Mouse (Mus musculus) CH12.LX (cell line): ENCODE data around the gene Acss1. TPM values are rescaled to one million over a fixed set of nuclear protein-coding genes. Genes with fewer than 3 reads are reported as not detected.

Experiments used
- DNase-seq: peaks from one replicate; pipeline ENCODE4 v3.0.0-alpha.2; 2013; ENCODE audit errors: extremely low read depth
- H3K27ac ChIP-seq: 2 replicates; pipeline ENCODE4 v1.5.1; 2012; ENCODE audit warnings: low read depth, mild to moderate bottlenecking, control low read depth, moderate library complexity; ENCODE audit not compliant: insufficient read depth
- H3K27me3 ChIP-seq: replicated peaks from 2 replicates; pipeline ENCODE3; 2012; ENCODE audit warnings: inconsistent platforms
- H3K36me3 ChIP-seq, 2 experiments: replicated peaks in 1 of 2; 2 replicates each; pipeline versions ENCODE3 to v1.6.1; 2012; ENCODE audit warnings: inconsistent platforms in 1 of 2, low read length in 1 of 2, mild to moderate bottlenecking in 1 of 2, mixed read lengths in 1 of 2, moderate library complexity in 1 of 2; ENCODE audit not compliant: control insufficient read depth in 1 of 2, insufficient read depth in 1 of 2
- H3K4me1 ChIP-seq, 2 experiments: 2 replicates each; pipeline ENCODE4 v1.6.1; 2012; ENCODE audit warnings: inconsistent platforms in 1 of 2, moderate library complexity in 1 of 2; ENCODE audit not compliant: insufficient read depth in 2 of 2, control insufficient read depth in 1 of 2
- H3K4me2 ChIP-seq: 2 replicates; pipeline ENCODE4 v1.6.1; 2012; ENCODE audit warnings: low read depth, mild to moderate bottlenecking, control low read depth; ENCODE audit not compliant: poor library complexity, insufficient read depth, severe bottlenecking
- H3K4me3 ChIP-seq, 3 experiments: fragments of 150-350 bp in 1 of 3; sonication (generic) in 1 of 3; replicated peaks in 1 of 3; 2 replicates each; pipeline versions ENCODE3 to v1.5.1; 2011 to 2012; ENCODE audit warnings: low read depth in 2 of 3, low read length in 2 of 3, mild to moderate bottlenecking in 2 of 3, moderate library complexity in 2 of 3, control low read depth in 1 of 3, improper control_type of control experiment in 1 of 3, inconsistent platforms in 1 of 3, mixed read lengths in 1 of 3; ENCODE audit not compliant: poor library complexity in 1 of 3
- H3K79me2 ChIP-seq: replicated peaks from 2 replicates; pipeline ENCODE4 v1.6.1; 2012; ENCODE audit warnings: mild to moderate bottlenecking, moderate library complexity; ENCODE audit not compliant: control insufficient read depth, poor library complexity, insufficient read depth, severe bottlenecking; ENCODE audit errors: extremely low read depth
- H3K9ac ChIP-seq: 2 replicates; pipeline ENCODE4 v1.6.1; 2012; ENCODE audit warnings: low read depth, mild to moderate bottlenecking, control low read depth, moderate library complexity; ENCODE audit not compliant: insufficient read depth
- H3K9me3 ChIP-seq: replicated peaks from 2 replicates; pipeline ENCODE3; 2012; ENCODE audit warnings: low read length, inconsistent platforms, mixed read lengths
- BHLHE40 ChIP-seq: IDR thresholded peaks from 2 replicates; pipeline ENCODE4 v1.6.1; 2011; ENCODE audit warnings: mild to moderate bottlenecking, low read depth, low read length, improper control_type of control experiment
- CHD1 ChIP-seq: IDR thresholded peaks from 2 replicates; pipeline ENCODE4 v1.6.1; 2012; ENCODE audit warnings: low read depth, low read length, improper control_type of control experiment, inconsistent platforms
- CTCF ChIP-seq, 2 experiments: IDR thresholded peaks in 1 of 2; conservative IDR thresholded peaks in 1 of 2; 2 replicates each; pipeline ENCODE4 v1.5.1; 2011 to 2012; ENCODE audit warnings: low read depth in 2 of 2, low read length in 2 of 2, improper control_type of control experiment in 1 of 2, inconsistent platforms in 1 of 2, mild to moderate bottlenecking in 1 of 2, moderate library complexity in 1 of 2
- E2F4 ChIP-seq: IDR thresholded peaks from 2 replicates; pipeline ENCODE4 v1.6.1; 2011; ENCODE audit warnings: low read depth, low read length, improper control_type of control experiment; ENCODE audit not compliant: insufficient replicate concordance
- EP300 ChIP-seq: IDR thresholded peaks from 2 replicates; pipeline ENCODE4 v1.6.1; 2011; ENCODE audit warnings: low read length, improper control_type of control experiment
- ETS1 ChIP-seq: conservative IDR thresholded peaks from 2 replicates; pipeline ENCODE4 v1.6.1; 2012; ENCODE audit warnings: low read depth, mild to moderate bottlenecking, inconsistent platforms, low read length, improper control_type of control experiment, moderate library complexity
- GABPA ChIP-seq: IDR thresholded peaks from 2 replicates; pipeline ENCODE4 v1.6.1; 2012; ENCODE audit warnings: low read depth, low read length, improper control_type of control experiment, inconsistent platforms; ENCODE audit not compliant: insufficient replicate concordance
- HCFC1 ChIP-seq: IDR thresholded peaks from 2 replicates; pipeline ENCODE4 v1.6.1; 2012; ENCODE audit warnings: low read depth, mild to moderate bottlenecking, inconsistent platforms, low read length, improper control_type of control experiment
- IRF4 ChIP-seq: IDR thresholded peaks from 2 replicates; pipeline ENCODE4 v1.6.1; 2014; ENCODE audit warnings: low read depth, mild to moderate bottlenecking, inconsistent platforms, low read length, improper control_type of control experiment
- JUND ChIP-seq: conservative IDR thresholded peaks from 2 replicates; pipeline ENCODE4 v1.6.1; 2011; ENCODE audit warnings: low read depth, low read length, improper control_type of control experiment
- KAT2A ChIP-seq: IDR thresholded peaks from 2 replicates; pipeline ENCODE4 v1.6.1; 2012; ENCODE audit warnings: low read length, improper control_type of control experiment, inconsistent platforms; ENCODE audit not compliant: insufficient replicate concordance
- MAZ ChIP-seq: IDR thresholded peaks from 2 replicates; pipeline ENCODE4 v1.6.1; 2012; ENCODE audit warnings: low read depth, mild to moderate bottlenecking, inconsistent platforms, low read length, improper control_type of control experiment, moderate library complexity
- MEF2A ChIP-seq: IDR thresholded peaks from 2 replicates; pipeline ENCODE4 v1.6.1; 2014; ENCODE audit warnings: low read depth, mild to moderate bottlenecking, inconsistent platforms, low read length, improper control_type of control experiment, borderline replicate concordance
- MXI1 ChIP-seq: IDR thresholded peaks from 2 replicates; pipeline ENCODE4 v1.6.1; 2011; ENCODE audit warnings: mild to moderate bottlenecking, low read depth, low read length, improper control_type of control experiment
- NELFE ChIP-seq: IDR thresholded peaks from 2 replicates; pipeline ENCODE4 v1.6.1; 2011; ENCODE audit warnings: low read depth, low read length, improper control_type of control experiment
- NRF1 ChIP-seq: IDR thresholded peaks from 2 replicates; pipeline ENCODE4 v1.6.1; 2014; ENCODE audit warnings: low read depth, mild to moderate bottlenecking, inconsistent platforms, low read length, improper control_type of control experiment, moderate library complexity
- POLR2AphosphoS2 ChIP-seq: IDR thresholded peaks from 2 replicates; pipeline ENCODE4 v1.6.1; 2011; ENCODE audit warnings: low read depth, low read length, improper control_type of control experiment
- RCOR1 ChIP-seq: conservative IDR thresholded peaks from 2 replicates; pipeline ENCODE4 v1.6.1; 2012; ENCODE audit warnings: low read depth, mild to moderate bottlenecking, inconsistent platforms, low read length, improper control_type of control experiment
- SIN3A ChIP-seq: IDR thresholded peaks from 2 replicates; pipeline ENCODE4 v1.6.1; 2012; ENCODE audit warnings: low read length, improper control_type of control experiment, inconsistent platforms
- SMC3 ChIP-seq: IDR thresholded peaks from 2 replicates; pipeline ENCODE4 v1.6.1; 2011; ENCODE audit warnings: low read depth, low read length, improper control_type of control experiment
- TBP ChIP-seq: conservative IDR thresholded peaks from 2 replicates; pipeline ENCODE4 v1.6.1; 2011; ENCODE audit warnings: low read depth, low read length, improper control_type of control experiment
- UBTF ChIP-seq: IDR thresholded peaks from 2 replicates; pipeline ENCODE4 v1.6.1; 2012; ENCODE audit warnings: low read depth, mild to moderate bottlenecking, inconsistent platforms, low read length, improper control_type of control experiment, moderate library complexity
- USF1 ChIP-seq: IDR thresholded peaks from 2 replicates; pipeline ENCODE4 v1.6.1; 2014; ENCODE audit warnings: low read depth, mild to moderate bottlenecking, inconsistent platforms, low read length, improper control_type of control experiment
- USF2 ChIP-seq: conservative IDR thresholded peaks from 2 replicates; pipeline ENCODE4 v1.6.1; 2011; ENCODE audit warnings: low read depth, low read length, improper control_type of control experiment
- ZC3H11A ChIP-seq: IDR thresholded peaks from 2 replicates; pipeline ENCODE4 v1.6.1; 2012; ENCODE audit warnings: low read depth, mild to moderate bottlenecking, inconsistent platforms, low read length, improper control_type of control experiment
- ZKSCAN1 ChIP-seq: IDR thresholded peaks from 2 replicates; pipeline ENCODE4 v1.6.1; 2012; ENCODE audit warnings: low read depth, inconsistent platforms, low read length, improper control_type of control experiment, borderline replicate concordance
- dilution Hi-C: fragments of 300-500 bp; cut with MboI; formaldehyde crosslinking; loops from 2 replicates; pipeline ENCODE4 v1.14.3; 2020; ENCODE audit warnings: low sequenced_read_pairs; ENCODE audit not compliant: extremely low pct_unique_long_range_greater_than_20kb, extremely low pct_ligation_motif_present
- in situ Hi-C: fragments of 300-500 bp; cut with MboI; formaldehyde crosslinking; loops from 3 replicates; pipeline ENCODE4 v1.14.3; 2019; ENCODE audit warnings: low sequenced_read_pairs, low pct_ligation_motif_present, low pct_unique_long_range_greater_than_20kb, mixed read lengths
- polyA plus RNA-seq: library from polyadenylated mRNA; unstranded; fragments of >175 nt; gene quantifications from 2 replicates; pipeline ENCODE4 v1.2.1, GENCODE M21; 2012; ENCODE audit warnings: low read depth; ENCODE audit not compliant: insufficient read length
- total RNA-seq, 2 experiments: library from RNA; depleted of rRNA; stranded (reverse); fragments of 300-350 nt in 1 of 2; fragments of >200 nt in 1 of 2; gene quantifications; 2 replicates each; pipeline ENCODE4 v1.2.3; 2012 to 2014

Gene Acss1
- total and polyA plus RNA-seq, 3 experiments: 0.39 to 1.7 (median 0.76) TPM

GRCm38 (mm10) chr2:150646411-150647121 is 21.7 kb downstream of the Acss1 start:
- dilution Hi-C loops: no loop called here
- no peaks in the 10 kb centered on the region for H3K36me3 ChIP-seq
- DNase-seq: no peak
- H3K9ac ChIP-seq: no peak overlapping the region
- peaks cover 0 to 4% of the 10 kb centered on the region in 2 experiments; a peak in 1 of 4 replicates for H3K4me1 ChIP-seq
- in situ Hi-C loops: no loop called here
- no peaks in the 10 kb centered on the region for H3K79me2 ChIP-seq
- H3K4me2 ChIP-seq: no peak overlapping the region
- H3K4me3 ChIP-seq: no peak overlapping the region
- TF ChIP-seq ETS1: no peak
- no peak for TF ChIP-seq GABPA
- no peak for TF ChIP-seq SIN3A
- no peak for TF ChIP-seq JUND
- TF ChIP-seq ZC3H11A: no peak
- no peak for TF ChIP-seq CTCF (conservative IDR thresholded peaks at IDR 0.05 in 1 of 2, IDR thresholded peaks at IDR 0.05 in 1 of 2; ENCODE audit: low read depth in 2 of 2, low read length in 2 of 2)
- no peak for TF ChIP-seq HCFC1
- no peak for TF ChIP-seq NELFE
- no peak for TF ChIP-seq POLR2AphosphoS2
- no peak for TF ChIP-seq MXI1
- no peak for TF ChIP-seq RCOR1
- TF ChIP-seq ZKSCAN1: no peak
- TF ChIP-seq UBTF: no peak
- TF ChIP-seq KAT2A: no peak
- TF ChIP-seq E2F4: no peak
- TF ChIP-seq IRF4: no peak
- no peak for TF ChIP-seq CHD1
- no peak for TF ChIP-seq BHLHE40
- H3K27ac ChIP-seq: no peak overlapping the region
- H3K9me3 ChIP-seq: no peaks in the 10 kb centered on the region
- no peaks in the 10 kb centered on the region for H3K27me3 ChIP-seq

DNA sequence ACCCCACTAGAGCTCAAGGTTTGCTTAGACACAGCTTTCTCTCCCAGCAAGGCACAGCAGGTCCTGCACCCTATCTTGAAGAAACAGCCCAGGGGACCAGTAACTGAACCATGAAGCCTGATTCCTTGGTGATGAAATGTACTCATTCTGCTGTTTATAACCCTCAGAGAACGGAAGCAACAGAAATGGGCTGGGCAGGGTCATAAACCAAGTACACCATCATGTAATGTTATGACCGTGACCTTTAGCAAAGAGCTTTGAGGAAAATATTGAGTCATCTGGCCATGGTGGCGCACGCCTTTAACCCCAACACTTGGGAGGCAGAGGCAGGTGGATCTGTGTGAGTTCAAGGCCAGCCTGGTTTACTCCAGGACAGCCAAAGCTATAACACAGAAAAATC is 23.1 kb downstream of the Acss1 start:
- dilution Hi-C loops: no loop called here
- Histone ChIP-seq H3K4me2 (no peak overlapping the region), H3K4me3 (no peak overlapping the region), H3K9ac (no peak overlapping the region)
- no peak for DNase-seq
- TF ChIP-seq HCFC1 (no peak), NRF1 (no peak), ZC3H11A (no peak), MAZ (no peak), MEF2A (no peak), RCOR1 (no peak), GABPA (no peak), TBP (no peak), NELFE (no peak), USF1 (no peak), SMC3 (no peak), EP300 (no peak), USF2 (no peak), CTCF (conservative IDR thresholded peaks at IDR 0.05 in 1 of 2, IDR thresholded peaks at IDR 0.05 in 1 of 2; ENCODE audit: low read depth in 2 of 2, low read length in 2 of 2) (no peak), ZKSCAN1 (no peak)
- TF ChIP-seq, all 38 proteins: peak for 0
- in situ Hi-C loops: no loop called here
- Histone ChIP-seq H3K36me3 (no peaks in the 10 kb centered on the region), H3K4me1 (peaks cover 0 to 4% of the 10 kb centered on the region in 2 experiments; a peak in 1 of 4 replicates), H3K79me2 (no peaks in the 10 kb centered on the region), H3K27ac (no peak overlapping the region), H3K27me3 (no peaks in the 10 kb centered on the region), H3K9me3 (no peaks in the 10 kb centered on the region)
